In genomic region chr19:46527632-46528528, GRCm38 (mm10) we compare ENCODE assay signal across 8 mouse cellular contexts. TPM values are rescaled to one million over a fixed set of nuclear protein-coding genes. Genes with fewer than 3 reads are reported as not detected.
DNase-seq lines count a peak whose midpoint lies in the region; ATAC-seq and TF ChIP-seq lines count a peak whose summit lies in the region.

No protein-coding gene starts in this region.

- 29% methylated on average over 17 of the region's 17 CpGs for WGBS in lung, embryonic 14.5 days
- WGBS in forebrain, embryonic 11.5 days, result 9% methylated on average over 17 of the region's 17 CpGs
- WGBS in kidney, postnatal 0 days, result 32% methylated on average over 17 of the region's 17 CpGs
- WGBS in neural tube, embryonic 14.5 days, result 9% methylated on average over 17 of the region's 17 CpGs

- H3K4me2 ChIP-seq in lung, embryonic 14.5 days, result peak overlapping the region; percentile 65
- peak overlapping the region; percentile 46 for H3K4me2 ChIP-seq in forebrain, embryonic 11.5 days (ENCODE audit: low read depth, low read length, severe bottlenecking)
- H3K4me2 ChIP-seq in kidney, postnatal 0 days (ENCODE audit: low read length), result peak overlapping the region; percentile 52
- peak overlapping the region; percentile 48 for H3K4me2 ChIP-seq in neural tube, embryonic 14.5 days (ENCODE audit: low read depth, low read length)

- H3K27me3 ChIP-seq in lung, embryonic 14.5 days (ENCODE audit: insufficient read depth, low read length), result no peaks in the 10 kb centered on the region
- H3K27me3 ChIP-seq in forebrain, embryonic 11.5 days (ENCODE audit: control insufficient read depth, insufficient read depth, low read length), result no peaks in the 10 kb centered on the region
- no peaks in the 10 kb centered on the region for H3K27me3 ChIP-seq in kidney, postnatal 0 days (ENCODE audit: insufficient read depth, low read length)
- H3K27me3 ChIP-seq in neural tube, embryonic 14.5 days (ENCODE audit: control insufficient read depth, insufficient read depth, low read length), result no peaks in the 10 kb centered on the region

- H3K4me3 ChIP-seq in lung, embryonic 14.5 days (ENCODE audit: low read depth, low read length), result peak overlapping the region; percentile 19
- peak overlapping the region; percentile 16; the same call in 1 of the 2 replicates for H3K4me3 ChIP-seq in forebrain, embryonic 11.5 days (ENCODE audit: low read depth, low read length)
- H3K4me3 ChIP-seq in kidney, postnatal 0 days (replicated peaks; ENCODE audit: low read depth, low read length), result 0 out of 2 replicates have a peak overlapping the region, but pooled peaks have one; percentile 4
- peak overlapping the region; percentile 7; the same call in 1 of the 2 replicates for H3K4me3 ChIP-seq in neural tube, embryonic 14.5 days (ENCODE audit: low read depth, low read length)

- H3K36me3 ChIP-seq in lung, embryonic 14.5 days (ENCODE audit: insufficient read depth), result no peaks in the 10 kb centered on the region
- H3K36me3 ChIP-seq in forebrain, embryonic 11.5 days (ENCODE audit: control insufficient read depth, insufficient read depth, low read length), result no peaks in the 10 kb centered on the region
- H3K36me3 ChIP-seq in kidney, postnatal 0 days (ENCODE audit: insufficient read depth, low read length), result no peaks in the 10 kb centered on the region
- no peaks in the 10 kb centered on the region for H3K36me3 ChIP-seq in neural tube, embryonic 14.5 days (ENCODE audit: control insufficient read depth, insufficient read depth, low read length)

- peaks cover 66% of the 10 kb centered on the region for H3K4me1 ChIP-seq in lung, embryonic 14.5 days (ENCODE audit: insufficient read depth)
- H3K4me1 ChIP-seq in forebrain, embryonic 11.5 days (replicated peaks; ENCODE audit: control insufficient read depth, insufficient read depth, low read length), result peaks cover 78% of the 10 kb centered on the region
- peaks cover 86% of the 10 kb centered on the region for H3K4me1 ChIP-seq in kidney, postnatal 0 days (replicated peaks; ENCODE audit: insufficient read depth, low read length)
- H3K4me1 ChIP-seq in neural tube, embryonic 14.5 days (ENCODE audit: control insufficient read depth, insufficient read depth, low read length), result peaks cover 94% of the 10 kb centered on the region

- peak overlapping the region; percentile 78; the same call in 1 of the 2 replicates for H3K27ac ChIP-seq in lung, embryonic 14.5 days (ENCODE audit: low read depth)
- peak overlapping the region; percentile 89 for H3K27ac ChIP-seq in forebrain, embryonic 11.5 days (ENCODE audit: low read depth, low read length)
- peak overlapping the region; percentile 86 for H3K27ac ChIP-seq in kidney, postnatal 0 days
- H3K27ac ChIP-seq in neural tube, embryonic 14.5 days (ENCODE audit: low read depth, low read length), result peak overlapping the region; percentile 87

- DNase-seq in lung, embryonic 14.5 days, result no peak
- no peak for DNase-seq in lung, postnatal 36 days
- DNase-seq in forebrain, embryonic 11.5 days (ENCODE audit: low spot score), result no peak
- no peak for DNase-seq in kidney, postnatal 0 days (ENCODE audit: low spot score)
- DNase-seq in retina, embryonic 14.5 days (ENCODE audit: low spot score), result no peak
- DNase-seq in left cerebral cortex, adult 8-10 months (ENCODE audit: low spot score in 2 of 2), result no peak

- no peaks in the 10 kb centered on the region for H3K9me3 ChIP-seq in lung, embryonic 14.5 days (ENCODE audit: low read depth, low read length)
- no peaks in the 10 kb centered on the region for H3K9me3 ChIP-seq in forebrain, embryonic 11.5 days (ENCODE audit: control insufficient read depth, low read length)
- H3K9me3 ChIP-seq in kidney, postnatal 0 days (replicated peaks; ENCODE audit: low read length), result no peaks in the 10 kb centered on the region
- no peaks in the 10 kb centered on the region for H3K9me3 ChIP-seq in neural tube, embryonic 14.5 days (ENCODE audit: control insufficient read depth, low read length)

- TF ChIP-seq CTCF in lung, embryonic 14.5 days (IDR thresholded peaks at IDR 0.05; ENCODE audit: low read depth), result no peak
- no peak for TF ChIP-seq CTCF in kidney, postnatal 0 days (IDR thresholded peaks at IDR 0.05; ENCODE audit: low read depth)

- ATAC-seq in lung, embryonic 14.5 days (ENCODE audit: insufficient read depth), result no peak
- ATAC-seq in forebrain, embryonic 11.5 days (replicated peaks; ENCODE audit: low FRiP score), result no peak
- no peak for ATAC-seq in kidney, postnatal 0 days (replicated peaks; ENCODE audit: low FRiP score, low read depth)
- ATAC-seq in neural tube, embryonic 14.5 days (ENCODE audit: low read depth), result no peak
- ATAC-seq in megakaryocyte-erythroid progenitor cell, adult 5-6 weeks (replicated peaks; ENCODE audit: low FRiP score, low TSS enrichment, poor library complexity, severe bottlenecking), result no peak

- peak overlapping the region; percentile 41; the same call in 1 of the 2 replicates for H3K9ac ChIP-seq in lung, embryonic 14.5 days
- H3K9ac ChIP-seq in forebrain, embryonic 11.5 days (ENCODE audit: low read length), result peak overlapping the region; percentile 57
- H3K9ac ChIP-seq in kidney, postnatal 0 days (ENCODE audit: low read depth, low read length), result 0 out of 2 replicates have a peak overlapping the region, but pooled peaks have one; percentile 10
- no peak overlapping the region; the same call in 1 of the 2 replicates for H3K9ac ChIP-seq in neural tube, embryonic 14.5 days (replicated peaks; ENCODE audit: low read depth, low read length)

RNA-seq across cellular contexts. Expression of gene Trim8, which starts 26.4 kb away (rescaled TPM):
- 28.3 and 31.0 TPM in 2 replicates for polyA plus RNA-seq in lung, embryonic 14.5 days (2014; fragmentation: Nextera tagmentation; extraction: Ambion mirVana)
- 30.7 and 39.5 TPM in 2 replicates for polyA plus RNA-seq in forebrain, embryonic 11.5 days (2014; fragmentation: Nextera tagmentation; extraction: Ambion mirVana)
- 27.8 and 30.5 TPM in 2 replicates for polyA plus RNA-seq in kidney, postnatal 0 days (2015; fragmentation: Nextera tagmentation; extraction: Ambion mirVana)
- polyA plus RNA-seq in neural tube, embryonic 14.5 days (2014; fragmentation: Nextera tagmentation; extraction: Ambion mirVana), result 32.2 and 37.5 TPM in 2 replicates
- total RNA-seq in megakaryocyte-erythroid progenitor cell, adult 5-6 weeks (2014; fragmentation: Nextera tagmentation), result 20.8 and 22.3 TPM in 2 replicates
- 9.9 and 18.2 TPM in 2 replicates for total RNA-seq in megakaryocyte-erythroid progenitor cell, adult 5-6 weeks (2017)
- 100 to 1,000 TPM; 103 to 108 (median 104) TPM for total RNA-seq in left cerebral cortex, adult 8-10 months (2022)

RNA-seq across cellular contexts. Expression of gene Arl3, which starts 45.1 kb away (rescaled TPM):
- 78.6 and 85.4 TPM in 2 replicates for polyA plus RNA-seq in lung, embryonic 14.5 days (2014; fragmentation: Nextera tagmentation; extraction: Ambion mirVana)
- 152 and 154 TPM in 2 replicates for polyA plus RNA-seq in forebrain, embryonic 11.5 days (2014; fragmentation: Nextera tagmentation; extraction: Ambion mirVana)
- 96.6 and 105 TPM in 2 replicates for polyA plus RNA-seq in kidney, postnatal 0 days (2015; fragmentation: Nextera tagmentation; extraction: Ambion mirVana)
- 134 and 160 TPM in 2 replicates for polyA plus RNA-seq in neural tube, embryonic 14.5 days (2014; fragmentation: Nextera tagmentation; extraction: Ambion mirVana)
- 14.2 and 17.8 TPM in 2 replicates for total RNA-seq in megakaryocyte-erythroid progenitor cell, adult 5-6 weeks (2014; fragmentation: Nextera tagmentation)
- total RNA-seq in megakaryocyte-erythroid progenitor cell, adult 5-6 weeks (2017), result 22.6 and 31.7 TPM in 2 replicates
- total RNA-seq in left cerebral cortex, adult 8-10 months (2022), result 100 to 1,000 TPM in 3 of 4 experiments, 10 to 100 TPM in 1; 94.2 to 133 (median 116) TPM

RNA-seq across cellular contexts. Expression of gene Sfxn2, which starts 45.3 kb away (rescaled TPM):
- 22.2 and 24.9 TPM in 2 replicates for polyA plus RNA-seq in lung, embryonic 14.5 days (2014; fragmentation: Nextera tagmentation; extraction: Ambion mirVana)
- polyA plus RNA-seq in forebrain, embryonic 11.5 days (2014; fragmentation: Nextera tagmentation; extraction: Ambion mirVana), result 10.9 and 14.6 TPM in 2 replicates
- 47.1 and 50.0 TPM in 2 replicates for polyA plus RNA-seq in kidney, postnatal 0 days (2015; fragmentation: Nextera tagmentation; extraction: Ambion mirVana)
- polyA plus RNA-seq in neural tube, embryonic 14.5 days (2014; fragmentation: Nextera tagmentation; extraction: Ambion mirVana), result 10.5 and 10.7 TPM in 2 replicates
- 10.6 and 20.1 TPM in 2 replicates for total RNA-seq in megakaryocyte-erythroid progenitor cell, adult 5-6 weeks (2014; fragmentation: Nextera tagmentation)
- total RNA-seq in megakaryocyte-erythroid progenitor cell, adult 5-6 weeks (2017), result 9.8 and 21.1 TPM in 2 replicates
- total RNA-seq in left cerebral cortex, adult 8-10 months (2022), result 1 to 10 TPM; 4.3 to 5.6 (median 4.8) TPM
